16 mouse cellular contexts compared by ENCODE assay signal in genomic region chr13:29756052-29756451, GRCm38 (mm10).
DNase-seq lines count a peak whose midpoint lies in the region; ATAC-seq and TF ChIP-seq lines count a peak whose summit lies in the region.
"Had no signal": no experiment of that assay in that cellular context is flagged by ENCODE, and none has a peak within 500 bp of the region (broad histone marks: within the 10 kb centered on the region; RNA-seq: fewer than 3 reads in every experiment).

No protein-coding gene starts in this region.

- peak overlapping the region; percentile 28; the same call in 1 of the 2 replicates for H3K4me2 ChIP-seq in liver, embryonic 15.5 days
- H3K4me2 ChIP-seq: intestine, embryonic 15.5 days; limb, embryonic 13.5 days; midbrain, embryonic 12.5 days; neural tube, embryonic 15.5 days had no signal

- 9% methylated on average over 3 of the region's 3 CpGs for WGBS in spleen, adult 2 months
- WGBS in liver, embryonic 15.5 days (ENCODE audit: insufficient replicate concordance), result 9% methylated on average over 3 of the region's 3 CpGs

- no peak for TF ChIP-seq CTCF in spleen, adult 2 months (IDR thresholded peaks at IDR 0.05; ENCODE audit: extremely low read depth, insufficient read depth, insufficient read length, insufficient replicate concordance)

- H3K9me3 ChIP-seq in liver, embryonic 15.5 days (replicated peaks), result no peaks in the 10 kb centered on the region
- H3K9me3 ChIP-seq: intestine, embryonic 15.5 days; limb, embryonic 13.5 days; midbrain, embryonic 12.5 days; neural tube, embryonic 15.5 days had no signal

- intact Hi-C loops in left cerebral cortex, postnatal 10 days (cut with DNase I), result no loop called here

- H3K27me3 ChIP-seq in spleen, adult 2 months (ENCODE audit: control insufficient read depth, insufficient read depth, low read length), result no peaks in the 10 kb centered on the region
- H3K27me3 ChIP-seq in liver, embryonic 15.5 days, result no peaks in the 10 kb centered on the region
- H3K27me3 ChIP-seq: intestine, embryonic 15.5 days; limb, embryonic 13.5 days; midbrain, embryonic 12.5 days; neural tube, embryonic 15.5 days had no signal

- ATAC-seq in liver, embryonic 15.5 days (ENCODE audit: insufficient read depth), result peak; percentile 40; the same call in 1 of the 2 replicates
- ATAC-seq in frontal cortex, adult (ENCODE audit: low TSS enrichment), result no peak
- ATAC-seq: intestine, embryonic 15.5 days had no signal

- H3K27ac ChIP-seq in spleen, adult 2 months (ENCODE audit: insufficient read depth, low read length), result peak overlapping the region; percentile 11; the same call in 1 of the 2 replicates
- H3K27ac ChIP-seq in liver, embryonic 15.5 days (replicated peaks), result no peak overlapping the region
- H3K27ac ChIP-seq: intestine, embryonic 15.5 days; limb, embryonic 13.5 days; midbrain, embryonic 12.5 days; neural tube, embryonic 15.5 days had no signal

- DNase-seq in spleen, adult 2 months (ENCODE audit: low read depth in 1 of 2, low spot score in 2 of 2), result no peak
- no peak for DNase-seq in spleen, postnatal 14 days (ENCODE audit: low spot score in 2 of 2)
- DNase-seq in c-Kit-positive CD71-positive TER-119-negative erythroid progenitor cells, embryonic 14.5 days (ENCODE audit: low read depth), result peak; percentile 34
- DNase-seq in left cerebral cortex, postnatal 10 days (ENCODE audit: extremely low spot score in 1 of 2, low spot score in 2 of 2), result no peak
- DNase-seq in lung, postnatal 14 days, result no peak
- DNase-seq: adrenal gland, postnatal 14 days; cerebellum, postnatal 36 days; gastrocnemius, postnatal 36 days; right cerebral cortex, postnatal 14 days; thymus, postnatal 14 days had no signal

- H3K4me3 ChIP-seq in spleen, adult 2 months (ENCODE audit: extremely low read depth, insufficient read depth, insufficient read length), result no peak overlapping the region
- no peak overlapping the region for H3K4me3 ChIP-seq in liver, embryonic 15.5 days (replicated peaks)
- H3K4me3 ChIP-seq: intestine, embryonic 15.5 days; limb, embryonic 13.5 days; midbrain, embryonic 12.5 days; neural tube, embryonic 15.5 days had no signal

- H3K4me1 ChIP-seq in spleen, adult 2 months (ENCODE audit: control insufficient read depth, insufficient read depth, insufficient read length), result peaks cover 9% of the 10 kb centered on the region; the same call in 1 of the 2 replicates
- H3K4me1 ChIP-seq in liver, embryonic 15.5 days (replicated peaks), result peaks cover 10% of the 10 kb centered on the region
- H3K4me1 ChIP-seq: intestine, embryonic 15.5 days; neural tube, embryonic 15.5 days had no signal

- TF ChIP-seq POLR2A in spleen, adult 2 months (IDR thresholded peaks at IDR 0.05; ENCODE audit: low read depth, low read length), result no peak

- H3K36me3 ChIP-seq in spleen, adult 2 months (ENCODE audit: control insufficient read depth, insufficient read depth, low read length), result no peaks in the 10 kb centered on the region
- H3K36me3 ChIP-seq in liver, embryonic 15.5 days (replicated peaks), result no peaks in the 10 kb centered on the region
- H3K36me3 ChIP-seq: intestine, embryonic 15.5 days; limb, embryonic 13.5 days; midbrain, embryonic 12.5 days; neural tube, embryonic 15.5 days had no signal

- H3K9ac ChIP-seq in liver, embryonic 15.5 days, result no peak overlapping the region
- H3K9ac ChIP-seq: intestine, embryonic 15.5 days; limb, embryonic 13.5 days; midbrain, embryonic 12.5 days; neural tube, embryonic 15.5 days had no signal
